Mouse (Mus musculus): ENCODE data around the gene Ank3. TPM values are rescaled to one million over a fixed set of nuclear protein-coding genes. Genes with fewer than 3 reads are reported as not detected.

The Ank3 gene
- polyA plus RNA-seq, 1 experiment from 2014 or later: 21.9 TPM

DNA sequence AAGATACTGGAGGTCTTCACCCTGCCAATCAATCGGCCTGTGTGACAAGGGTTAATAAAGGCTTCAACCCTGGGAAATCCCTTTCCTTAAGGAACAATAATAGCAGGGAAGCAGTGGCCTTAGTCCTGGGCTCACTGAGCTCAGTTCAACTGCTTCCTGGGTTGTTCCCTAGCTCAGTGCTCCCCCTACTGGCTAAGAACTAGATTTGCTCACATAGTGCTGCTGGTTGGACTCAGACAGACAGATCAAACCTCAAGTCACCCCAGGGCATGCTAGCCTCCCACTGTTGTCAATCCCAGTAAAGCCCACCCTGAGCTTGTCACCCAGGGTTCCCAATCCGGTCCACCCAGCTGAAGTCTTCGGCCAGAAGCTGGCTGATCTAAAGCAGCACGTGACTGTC, 447.2 kb downstream of the Ank3 start:
- H3K4me2 ChIP-seq (replicated peaks): no peak overlapping the region
- H3K9ac ChIP-seq: no peak overlapping the region
- H3K36me3 ChIP-seq: no peaks in the 10 kb centered on the region
- no peaks in the 10 kb centered on the region for H3K9me3 ChIP-seq
- H3K27ac ChIP-seq: no peak overlapping the region
- no peaks in the 10 kb centered on the region for H3K4me1 ChIP-seq (replicated peaks)
- 45% methylated on average over 4 of the region's 4 CpGs for WGBS
- H3K27me3 ChIP-seq (replicated peaks): no peaks in the 10 kb centered on the region
- ATAC-seq: peak; percentile 77
- no peak overlapping the region for H3K4me3 ChIP-seq (replicated peaks)

DNA sequence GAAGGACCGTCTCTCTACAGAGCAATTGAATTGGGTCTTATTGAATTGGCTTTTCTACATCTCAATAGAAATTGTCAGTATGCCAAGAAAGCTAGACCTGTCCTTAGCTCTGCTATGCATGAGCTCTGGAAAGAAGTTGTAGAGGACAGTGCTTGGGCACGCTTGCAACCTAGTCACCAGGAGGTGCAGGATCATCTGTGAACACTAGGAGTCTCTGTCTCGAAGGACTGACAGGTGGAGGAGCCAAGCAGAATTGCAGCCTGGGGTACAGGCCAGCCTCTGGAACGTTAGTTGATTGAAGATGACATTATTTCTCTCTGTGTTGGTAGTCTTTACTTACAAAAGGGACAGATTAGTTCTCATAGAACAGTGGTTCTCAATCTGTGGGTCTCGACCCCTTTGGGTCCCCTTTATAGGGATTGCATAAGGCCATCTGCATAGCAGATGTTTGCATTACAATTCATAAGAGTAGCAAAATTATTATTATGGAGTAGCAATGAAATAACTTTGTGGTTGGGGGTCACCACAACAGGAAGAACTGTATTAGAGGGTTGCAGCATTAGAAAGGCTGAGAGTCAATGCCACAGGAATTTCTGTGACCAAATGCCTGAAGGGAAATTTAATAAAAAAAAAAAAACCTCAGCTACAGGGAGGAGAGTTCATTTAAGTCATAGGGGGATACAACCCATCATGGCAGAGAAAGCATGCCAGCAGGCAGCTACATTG, 454.0 kb downstream of the Ank3 start:
- no peaks in the 10 kb centered on the region for H3K4me1 ChIP-seq (replicated peaks)
- H3K27me3 ChIP-seq (replicated peaks): no peaks in the 10 kb centered on the region
- H3K9ac ChIP-seq: no peak overlapping the region
- no peak overlapping the region for H3K27ac ChIP-seq
- no peaks in the 10 kb centered on the region for H3K9me3 ChIP-seq
- no peaks in the 10 kb centered on the region for H3K36me3 ChIP-seq
- H3K4me3 ChIP-seq (replicated peaks): no peak overlapping the region
- no peak overlapping the region for H3K4me2 ChIP-seq (replicated peaks)
- WGBS: 67% methylated on average over 5 of the region's 5 CpGs
- ATAC-seq: no peak

DNA sequence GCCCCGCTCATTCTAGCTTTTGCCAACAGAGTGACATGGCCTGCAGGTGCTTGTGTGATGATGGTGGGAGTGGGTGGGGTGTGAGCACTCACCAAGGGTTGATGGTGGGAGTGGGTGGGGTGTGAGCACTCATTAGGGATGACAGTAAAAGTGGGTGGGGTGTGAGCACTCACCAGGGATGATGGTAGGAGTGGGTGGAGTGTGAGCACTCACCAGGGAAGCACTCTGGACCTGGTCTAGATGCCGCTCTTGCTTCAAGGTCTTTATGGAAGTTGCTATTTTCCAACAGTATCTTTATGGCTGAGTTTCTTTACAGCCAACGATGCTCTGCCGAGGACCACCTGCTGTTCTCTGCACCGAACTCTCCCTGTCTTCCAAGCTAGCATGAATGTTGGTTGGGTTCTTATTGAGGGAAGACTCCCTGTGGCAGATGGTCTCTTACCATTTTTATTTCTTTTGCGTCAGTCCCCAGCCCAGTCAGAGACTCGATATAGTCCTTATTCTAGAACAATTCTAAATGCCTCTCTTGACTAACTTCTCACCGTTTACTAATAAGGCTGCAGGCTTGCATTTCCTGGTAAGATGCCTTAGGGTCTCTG, 456.1 kb downstream of the Ank3 start:
- Histone ChIP-seq H3K4me1 (replicated peaks) (0 out of 2 replicates have a peak, but pooled peaks cover 3% of the 10 kb centered on the region), H3K4me2 (replicated peaks) (no peak overlapping the region), H3K27ac (no peak overlapping the region), H3K27me3 (replicated peaks) (no peaks in the 10 kb centered on the region), H3K9ac (no peak overlapping the region), H3K4me3 (replicated peaks) (no peak overlapping the region), H3K9me3 (no peaks in the 10 kb centered on the region), H3K36me3 (no peaks in the 10 kb centered on the region)
- ATAC-seq: no peak
- 92% methylated on average over 8 of the region's 8 CpGs for WGBS

DNA sequence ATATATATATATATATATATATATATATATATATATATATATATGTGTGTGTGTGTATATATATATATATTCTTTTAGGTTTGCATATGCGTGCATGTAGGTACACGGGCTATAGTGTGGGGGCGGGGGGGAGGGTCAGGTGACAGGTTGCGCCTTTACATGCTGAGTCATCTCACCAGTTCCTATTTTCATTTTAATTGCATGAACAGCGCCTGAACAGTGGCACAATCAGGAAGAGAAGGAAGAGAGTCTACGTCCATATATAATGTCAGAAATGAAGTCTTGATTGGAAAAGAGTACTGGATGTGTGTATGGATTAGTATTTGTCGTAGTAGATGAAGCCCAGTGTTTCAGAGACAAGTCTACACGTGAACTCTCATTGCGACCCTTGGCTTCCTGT, 459.4 kb downstream of the Ank3 start:
- WGBS: 90% methylated on average over 9 of the region's 9 CpGs
- no peaks in the 10 kb centered on the region for H3K27me3 ChIP-seq (replicated peaks)
- no peaks in the 10 kb centered on the region for H3K36me3 ChIP-seq
- no peak for ATAC-seq
- no peak overlapping the region for H3K9ac ChIP-seq
- H3K4me2 ChIP-seq (replicated peaks): no peak overlapping the region
- 0 out of 2 replicates have a peak, but pooled peaks cover 3% of the 10 kb centered on the region for H3K4me1 ChIP-seq (replicated peaks)
- no peak overlapping the region for H3K4me3 ChIP-seq (replicated peaks)
- H3K27ac ChIP-seq: no peak overlapping the region
- no peaks in the 10 kb centered on the region for H3K9me3 ChIP-seq

DNA sequence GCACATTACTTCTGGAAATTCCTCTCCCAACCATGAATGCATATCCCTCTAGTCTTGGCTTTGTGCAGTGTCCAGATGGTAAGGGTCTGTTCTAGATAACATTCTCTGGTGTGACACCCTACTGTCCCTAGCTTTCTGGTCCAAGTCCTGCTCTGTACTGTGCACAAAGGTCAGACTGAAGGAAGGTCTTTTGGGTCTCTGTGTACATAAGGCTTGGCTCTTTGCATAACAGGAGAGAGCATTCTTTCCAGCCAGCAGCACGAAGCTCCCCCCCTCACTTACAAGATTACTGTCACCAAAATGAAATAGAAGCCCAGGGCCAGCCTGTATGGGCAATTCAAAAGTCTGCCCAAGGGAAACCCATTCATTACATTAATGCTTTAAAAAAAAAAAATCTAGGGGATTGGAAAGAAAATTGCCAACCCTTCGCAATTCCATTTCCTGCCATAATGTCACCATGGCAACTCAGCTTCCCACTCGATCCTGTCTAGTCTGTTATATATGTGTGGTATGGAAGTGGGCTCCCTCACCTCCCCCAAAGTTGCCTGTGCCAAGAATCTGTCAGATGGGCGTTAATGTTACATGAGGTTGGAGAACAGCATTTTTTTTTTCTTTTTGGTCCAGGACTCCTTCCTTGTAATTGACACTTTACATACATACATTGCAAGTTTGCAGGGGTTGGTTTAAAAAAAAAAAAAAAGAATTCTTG, 460.5 kb downstream of the Ank3 start:
- Histone ChIP-seq H3K4me1 (replicated peaks) (0 out of 2 replicates have a peak, but pooled peaks cover 3% of the 10 kb centered on the region), H3K9ac (no peak overlapping the region), H3K27ac (no peak overlapping the region), H3K9me3 (no peaks in the 10 kb centered on the region), H3K4me2 (replicated peaks) (no peak overlapping the region), H3K27me3 (replicated peaks) (no peaks in the 10 kb centered on the region), H3K4me3 (replicated peaks) (no peak overlapping the region), H3K36me3 (no peaks in the 10 kb centered on the region)
- 29% methylated on average over 4 of the region's 4 CpGs for WGBS
- ATAC-seq: no peak

DNA sequence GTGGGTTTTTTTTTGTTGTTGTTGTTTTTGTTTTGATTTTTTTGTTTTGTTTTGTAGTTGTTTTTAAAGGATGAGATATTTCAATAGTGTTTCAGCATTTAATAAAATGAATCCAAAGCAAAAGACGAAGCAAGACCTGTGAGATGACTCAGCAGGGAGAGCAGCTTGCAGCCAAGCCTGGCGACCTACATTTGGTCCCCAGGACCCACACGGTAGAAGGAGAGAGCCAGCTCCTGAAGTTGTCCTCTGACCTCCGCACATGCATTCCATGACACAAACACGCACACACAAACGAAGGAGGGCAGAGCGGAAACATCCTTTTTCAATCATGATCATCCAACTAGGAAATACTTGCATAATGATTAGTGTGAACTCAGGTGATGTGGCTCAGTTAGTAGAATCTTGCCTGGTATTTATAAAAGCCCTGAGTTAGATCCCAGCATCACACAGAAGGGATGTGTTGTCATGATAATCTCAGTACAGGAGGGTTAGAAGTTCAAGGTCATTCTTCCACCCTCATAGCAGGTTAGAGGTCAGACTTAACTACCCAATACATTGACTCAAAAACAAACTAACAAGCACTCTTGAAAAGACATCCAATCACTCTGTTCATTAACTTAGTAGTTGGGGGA, 461.4 kb downstream of the Ank3 start:
- Histone ChIP-seq H3K4me3 (replicated peaks) (no peak overlapping the region), H3K4me2 (replicated peaks) (no peak overlapping the region), H3K36me3 (no peaks in the 10 kb centered on the region), H3K27me3 (replicated peaks) (no peaks in the 10 kb centered on the region), H3K4me1 (replicated peaks) (0 out of 2 replicates have a peak, but pooled peaks cover 3% of the 10 kb centered on the region), H3K9ac (no peak overlapping the region), H3K9me3 (no peaks in the 10 kb centered on the region), H3K27ac (no peak overlapping the region)
- 82% methylated on average over 7 of the region's 7 CpGs for WGBS
- no peak for ATAC-seq

DNA sequence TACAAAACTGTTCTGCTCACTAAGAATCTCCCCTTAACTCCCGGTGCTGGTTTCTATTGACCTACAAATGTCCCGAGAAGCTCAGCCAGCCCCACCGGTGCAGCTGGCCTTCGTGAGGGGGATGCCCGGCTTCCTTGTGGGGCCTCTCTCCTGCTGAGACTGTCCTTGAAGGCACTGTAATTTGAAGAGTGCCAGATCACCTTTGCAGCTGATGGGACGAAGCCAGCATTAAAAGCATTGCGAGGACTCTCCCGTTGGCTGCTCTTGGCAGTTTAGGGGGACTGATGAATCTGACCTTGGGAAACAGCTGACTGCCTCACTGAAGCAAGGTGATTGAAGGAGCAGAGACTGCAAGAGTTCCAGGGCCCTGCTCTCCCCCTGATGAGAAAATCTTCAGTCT, 464.3 kb downstream of the Ank3 start:
- 36% methylated on average over 8 of the region's 8 CpGs for WGBS
- Histone ChIP-seq H3K36me3 (no peaks in the 10 kb centered on the region), H3K9ac (no peak overlapping the region), H3K4me3 (replicated peaks) (no peak overlapping the region), H3K9me3 (no peaks in the 10 kb centered on the region), H3K27ac (no peak overlapping the region), H3K4me1 (replicated peaks) (0 out of 2 replicates have a peak, but pooled peaks cover 3% of the 10 kb centered on the region), H3K27me3 (replicated peaks) (no peaks in the 10 kb centered on the region), H3K4me2 (replicated peaks) (no peak overlapping the region)
- no peak for ATAC-seq

DNA sequence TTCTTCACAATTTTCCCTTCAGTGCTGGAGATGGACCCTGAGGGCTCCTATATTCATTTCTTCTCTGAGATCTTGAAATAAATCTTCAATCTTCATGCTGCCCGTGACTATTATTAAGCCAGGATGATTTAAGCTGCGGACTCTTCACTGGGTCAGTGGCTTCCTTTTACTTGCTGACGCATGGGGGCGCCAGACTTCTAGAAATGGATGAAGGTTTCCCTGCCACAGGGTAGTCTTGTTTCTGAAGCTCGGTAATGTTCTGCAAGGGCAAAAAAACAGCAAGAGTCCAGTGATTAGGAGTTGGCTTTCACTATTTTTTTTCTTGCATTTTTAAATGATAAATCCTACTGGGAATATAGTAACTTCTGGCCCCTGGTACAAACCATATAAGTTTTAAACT, 471.8 kb downstream of the Ank3 start:
- no peak overlapping the region for H3K4me2 ChIP-seq (replicated peaks)
- H3K36me3 ChIP-seq: no peaks in the 10 kb centered on the region
- peak; percentile 76 for ATAC-seq
- no peak overlapping the region for H3K4me3 ChIP-seq (replicated peaks)
- no peak overlapping the region for H3K27ac ChIP-seq
- H3K4me1 ChIP-seq (replicated peaks): no peaks in the 10 kb centered on the region
- H3K9ac ChIP-seq: no peak overlapping the region
- H3K9me3 ChIP-seq: no peaks in the 10 kb centered on the region
- WGBS: 11% methylated on average over 5 of the region's 5 CpGs
- H3K27me3 ChIP-seq (replicated peaks): no peaks in the 10 kb centered on the region

DNA sequence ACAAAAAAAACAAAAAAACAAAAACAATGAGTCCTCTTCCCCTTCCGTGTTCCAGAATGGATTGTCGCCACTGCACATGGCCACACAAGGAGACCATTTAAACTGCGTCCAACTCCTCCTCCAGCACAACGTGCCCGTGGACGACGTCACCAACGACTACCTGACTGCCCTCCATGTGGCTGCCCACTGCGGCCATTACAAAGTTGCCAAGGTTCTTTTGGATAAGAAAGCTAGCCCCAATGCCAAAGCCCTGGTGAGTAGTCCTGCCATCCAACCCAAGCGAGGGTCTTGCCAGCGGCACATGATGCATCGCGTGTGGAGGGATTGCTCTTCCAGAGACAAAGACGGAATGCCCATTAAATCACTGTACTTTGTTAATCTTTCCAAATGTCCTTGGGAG, 472.4 kb downstream of the Ank3 start:
- 92% methylated on average over 14 of the region's 14 CpGs for WGBS
- Histone ChIP-seq H3K4me2 (replicated peaks) (no peak overlapping the region), H3K9me3 (no peaks in the 10 kb centered on the region), H3K9ac (no peak overlapping the region), H3K27me3 (replicated peaks) (no peaks in the 10 kb centered on the region), H3K4me1 (replicated peaks) (no peaks in the 10 kb centered on the region), H3K27ac (no peak overlapping the region), H3K4me3 (replicated peaks) (no peak overlapping the region), H3K36me3 (no peaks in the 10 kb centered on the region)
- ATAC-seq: no peak

DNA sequence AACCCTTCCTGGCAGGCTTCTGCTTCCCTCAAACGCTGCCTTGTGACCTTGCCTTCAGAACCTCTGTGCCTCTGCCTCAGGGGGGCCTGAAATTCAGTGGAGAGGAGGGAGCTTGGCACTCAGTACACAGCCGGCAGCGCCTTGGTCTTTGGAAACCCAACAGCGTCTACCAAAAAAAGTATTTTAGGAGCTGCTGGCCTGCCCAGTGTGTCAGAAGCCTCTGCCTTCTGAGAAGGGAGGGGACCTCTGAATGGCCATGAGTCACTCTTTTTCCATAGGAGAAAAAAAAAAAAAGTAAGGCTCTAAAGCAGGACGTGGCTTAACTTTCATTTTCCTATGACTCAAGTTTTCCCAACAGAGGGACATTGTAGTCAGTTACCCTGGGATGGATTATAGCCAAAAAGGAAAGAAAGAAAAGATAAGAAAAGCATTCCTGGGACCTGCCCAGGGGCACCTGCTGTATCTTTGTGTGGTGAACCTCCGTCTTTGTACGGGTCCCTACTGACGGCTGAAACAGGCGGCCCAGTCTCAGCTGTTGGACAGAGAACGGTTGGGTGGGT, 473.7 kb downstream of the Ank3 start:
- Histone ChIP-seq H3K9me3 (no peaks in the 10 kb centered on the region), H3K27me3 (replicated peaks) (no peaks in the 10 kb centered on the region), H3K4me1 (replicated peaks) (no peaks in the 10 kb centered on the region), H3K4me2 (replicated peaks) (peak overlapping the region; percentile 9; the same call in 1 of the 2 replicates), H3K27ac (peak overlapping the region; percentile 5; the same call in 1 of the 2 replicates), H3K4me3 (replicated peaks) (no peak overlapping the region), H3K36me3 (no peaks in the 10 kb centered on the region), H3K9ac (no peak overlapping the region)
- WGBS: 54% methylated on average over 10 of the region's 10 CpGs
- peak; percentile 82 for ATAC-seq

DNA sequence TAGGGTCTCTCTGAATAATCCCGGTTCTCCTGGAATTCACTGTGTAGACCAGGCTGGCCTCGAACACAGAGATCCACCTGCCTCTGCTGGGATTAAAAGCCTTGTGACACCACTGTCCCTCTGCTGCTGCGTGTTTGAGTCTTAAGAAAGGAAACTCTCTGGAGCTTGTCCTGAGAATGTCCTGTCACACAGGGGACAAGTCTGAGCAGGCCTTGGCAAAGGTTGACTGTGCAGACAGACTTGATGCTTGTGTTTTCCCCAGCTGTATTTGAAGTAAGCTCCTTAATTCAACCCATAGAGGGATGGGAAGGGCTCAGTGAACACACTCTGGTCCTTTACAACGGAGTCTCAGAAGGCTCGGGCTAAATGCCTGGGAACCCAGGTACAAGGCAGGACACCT, 474.3 kb downstream of the Ank3 start:
- H3K9ac ChIP-seq: no peak overlapping the region

DNA sequence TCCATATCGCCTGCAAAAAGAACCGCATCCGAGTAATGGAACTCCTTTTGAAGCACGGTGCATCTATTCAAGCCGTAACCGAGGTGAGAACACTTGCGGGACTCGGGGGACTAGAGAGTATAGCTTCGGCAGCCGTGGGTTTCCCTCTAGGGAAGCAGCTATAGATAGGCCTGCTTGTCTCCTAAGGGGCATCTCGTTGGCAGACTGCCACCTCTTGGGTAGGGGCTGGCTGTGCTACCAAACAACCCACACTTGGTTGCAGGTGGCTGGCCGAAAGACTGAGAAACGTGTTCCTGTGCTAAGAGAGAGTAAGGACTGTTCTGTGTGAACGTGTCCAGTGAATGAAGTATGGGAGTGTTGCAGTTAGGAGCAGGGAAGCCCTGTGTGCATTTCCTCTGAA, 476.2 kb downstream of the Ank3 start:
- Histone ChIP-seq H3K4me1 (replicated peaks) (no peaks in the 10 kb centered on the region), H3K4me3 (replicated peaks) (no peak overlapping the region), H3K27ac (no peak overlapping the region), H3K36me3 (no peaks in the 10 kb centered on the region), H3K9me3 (no peaks in the 10 kb centered on the region), H3K27me3 (replicated peaks) (no peaks in the 10 kb centered on the region), H3K4me2 (replicated peaks) (no peak overlapping the region), H3K9ac (no peak overlapping the region)
- ATAC-seq: no peak
- 82% methylated on average over 14 of the region's 14 CpGs for WGBS

More for the DNA sequence above, 474.3 kb downstream of the Ank3 start:
- no peaks in the 10 kb centered on the region for H3K4me1 ChIP-seq (replicated peaks)
- 85% methylated on average over 5 of the region's 5 CpGs for WGBS
- H3K27me3 ChIP-seq (replicated peaks): no peaks in the 10 kb centered on the region
- peak overlapping the region; percentile 9; the same call in 1 of the 2 replicates for H3K4me2 ChIP-seq (replicated peaks)
- H3K9me3 ChIP-seq: no peaks in the 10 kb centered on the region
- no peaks in the 10 kb centered on the region for H3K36me3 ChIP-seq
- no peak for ATAC-seq
- H3K4me3 ChIP-seq (replicated peaks): no peak overlapping the region
- no peak overlapping the region for H3K27ac ChIP-seq

All from intestine, embryonic 15.5 days (tissue).